Mouse (Mus musculus): ENCODE measurements around the gene Gstp2. TPM values are rescaled to one million over a fixed set of nuclear protein-coding genes. Genes with fewer than 3 reads are reported as not detected.
"Not testable (repeated sequence)": the region's sequence is repeated elsewhere in the genome, so short reads cannot be mapped to it uniquely, and the experiment has no call there.

The Gstp2 gene
- polyA plus RNA-seq, 1 experiment, result 10.0 TPM

- TF ChIP-seq CTCF (IDR thresholded peaks at IDR 0.05; ENCODE audit: borderline replicate concordance, insufficient read depth, low read depth, low read length), result no peak
- no peak for TF ChIP-seq POLR2A (IDR thresholded peaks at IDR 0.05; ENCODE audit: borderline replicate concordance, insufficient read depth, low read length)
- Histone ChIP-seq H3K27ac (ENCODE audit: insufficient read depth, low read length) (peak overlapping the region; percentile 88; the same call in 1 of the 2 replicates), H3K27me3 (ENCODE audit: control insufficient read depth, insufficient read depth, low read length) (no peaks in the 10 kb centered on the region), H3K4me3 (replicated peaks; ENCODE audit: insufficient read depth, low read depth, low read length) (no peak overlapping the region), H3K4me1 (ENCODE audit: control insufficient read depth, insufficient read depth, low read length) (peaks cover 20% of the 10 kb centered on the region)
- no peak for DNase-seq
- 86% methylated on average over 5 of the region's 5 CpGs for WGBS
These were observed 8.8 kb upstream of the Gstp2 start for GRCm38 (mm10) chr19:4054613-4055012.

- H3K27me3 ChIP-seq (ENCODE audit: control insufficient read depth, insufficient read depth, low read length), result no peaks in the 10 kb centered on the region
- peaks cover 24% of the 10 kb centered on the region for H3K4me1 ChIP-seq (ENCODE audit: control insufficient read depth, insufficient read depth, low read length)
- TF ChIP-seq POLR2A (IDR thresholded peaks at IDR 0.05; ENCODE audit: borderline replicate concordance, insufficient read depth, low read length), result no peak
- no peak for TF ChIP-seq CTCF (IDR thresholded peaks at IDR 0.05; ENCODE audit: borderline replicate concordance, insufficient read depth, low read depth, low read length)
- WGBS, result 77% methylated on average over 5 of the region's 5 CpGs
- no peak overlapping the region for H3K4me3 ChIP-seq (replicated peaks; ENCODE audit: insufficient read depth, low read depth, low read length)
- DNase-seq, result no peak
- no peak overlapping the region for H3K27ac ChIP-seq (ENCODE audit: insufficient read depth, low read length)
These were observed 6.8 kb upstream of the Gstp2 start for GRCm38 (mm10) chr19:4052516-4053030.

- peaks cover 24% of the 10 kb centered on the region for H3K4me1 ChIP-seq (ENCODE audit: control insufficient read depth, insufficient read depth, low read length)
- no peak for TF ChIP-seq POLR2A (IDR thresholded peaks at IDR 0.05; ENCODE audit: borderline replicate concordance, insufficient read depth, low read length)
- peak; percentile 73 for TF ChIP-seq CTCF (IDR thresholded peaks at IDR 0.05; ENCODE audit: borderline replicate concordance, insufficient read depth, low read depth, low read length)
- 44% methylated on average over 10 of the region's 10 CpGs for whole genome bisulfite sequencing
- H3K27ac ChIP-seq (ENCODE audit: insufficient read depth, low read length), result no peak overlapping the region
- no peaks in the 10 kb centered on the region for H3K27me3 ChIP-seq (ENCODE audit: control insufficient read depth, insufficient read depth, low read length)
- no peak overlapping the region for H3K4me3 ChIP-seq (replicated peaks; ENCODE audit: insufficient read depth, low read depth, low read length)
- peak; percentile 46 to 69 for DNase-seq
These were observed 6.1 kb upstream of the Gstp2 start for GRCm38 (mm10) chr19:4051741-4052515.

GRCm38 (mm10) chr19:4051016-4051415 lies 5.2 kb upstream of the Gstp2 start:
- Histone ChIP-seq H3K27ac (ENCODE audit: insufficient read depth, low read length) (no peak overlapping the region), H3K4me1 (ENCODE audit: control insufficient read depth, insufficient read depth, low read length) (peaks cover 23% of the 10 kb centered on the region), H3K4me3 (replicated peaks; ENCODE audit: insufficient read depth, low read depth, low read length) (no peak overlapping the region), H3K27me3 (ENCODE audit: control insufficient read depth, insufficient read depth, low read length) (no peaks in the 10 kb centered on the region)
- 96% methylated on average over 5 of the region's 5 CpGs for WGBS
- TF ChIP-seq CTCF (IDR thresholded peaks at IDR 0.05; ENCODE audit: borderline replicate concordance, insufficient read depth, low read depth, low read length) (no peak), POLR2A (IDR thresholded peaks at IDR 0.05; ENCODE audit: borderline replicate concordance, insufficient read depth, low read length) (no peak)
- no peak for DNase-seq

- not testable (repeated sequence) for H3K4me3 ChIP-seq (replicated peaks; ENCODE audit: insufficient read depth, low read depth, low read length); H3K27me3 ChIP-seq (ENCODE audit: control insufficient read depth, insufficient read depth, low read length); DNase-seq; H3K27ac ChIP-seq (ENCODE audit: insufficient read depth, low read length)
- WGBS, result 82% methylated on average over 5 of the region's 5 CpGs
- peaks cover 11% of the 10 kb centered on the region for H3K4me1 ChIP-seq (ENCODE audit: control insufficient read depth, insufficient read depth, low read length)
These were observed 3.2 kb upstream of the Gstp2 start for GRCm38 (mm10) chr19:4049069-4049468.

- H3K27ac ChIP-seq (ENCODE audit: insufficient read depth, low read length), result no peak overlapping the region
- no peaks in the 10 kb centered on the region for H3K27me3 ChIP-seq (ENCODE audit: control insufficient read depth, insufficient read depth, low read length)
- DNase-seq, result peak; percentile 79 to 82
- no peak overlapping the region for H3K4me3 ChIP-seq (replicated peaks; ENCODE audit: insufficient read depth, low read depth, low read length)
- WGBS, result 15% methylated on average over 4 of the region's 4 CpGs
- TF ChIP-seq CTCF (IDR thresholded peaks at IDR 0.05; ENCODE audit: borderline replicate concordance, insufficient read depth, low read depth, low read length) (peak; percentile 80), POLR2A (IDR thresholded peaks at IDR 0.05; ENCODE audit: borderline replicate concordance, insufficient read depth, low read length) (no peak)
- H3K4me1 ChIP-seq (ENCODE audit: control insufficient read depth, insufficient read depth, low read length), result peaks cover 7% of the 10 kb centered on the region
These were observed 2.0 kb upstream of the Gstp2 start for GRCm38 (mm10) chr19:4047859-4048258.

GRCm38 (mm10) chr19:4046866-4047254 lies 1.0 kb upstream of the Gstp2 start:
- TF ChIP-seq CTCF (IDR thresholded peaks at IDR 0.05; ENCODE audit: borderline replicate concordance, insufficient read depth, low read depth, low read length) (no peak), POLR2A (IDR thresholded peaks at IDR 0.05; ENCODE audit: borderline replicate concordance, insufficient read depth, low read length) (no peak)
- Histone ChIP-seq H3K4me3 (replicated peaks; ENCODE audit: insufficient read depth, low read depth, low read length) (no peak overlapping the region), H3K27me3 (ENCODE audit: control insufficient read depth, insufficient read depth, low read length) (no peaks in the 10 kb centered on the region), H3K4me1 (ENCODE audit: control insufficient read depth, insufficient read depth, low read length) (peaks cover 7% of the 10 kb centered on the region), H3K27ac (ENCODE audit: insufficient read depth, low read length) (no peak overlapping the region)
- WGBS, result 92% methylated on average over 8 of the region's 8 CpGs
- DNase-seq, result no peak

- not testable (repeated sequence) for H3K27ac ChIP-seq (ENCODE audit: insufficient read depth, low read length); H3K4me1 ChIP-seq (ENCODE audit: control insufficient read depth, insufficient read depth, low read length); H3K4me3 ChIP-seq (replicated peaks; ENCODE audit: insufficient read depth, low read depth, low read length); H3K27me3 ChIP-seq (ENCODE audit: control insufficient read depth, insufficient read depth, low read length); DNase-seq
- 90% methylated on average over 5 of the region's 5 CpGs for WGBS
These were observed 1.7 kb downstream of the Gstp2 start for GRCm38 (mm10) chr19:4044109-4044508.

All from cerebellum, adult 2 months (tissue).